Mouse (Mus musculus) heart, adult 2 months (tissue): ENCODE data around the gene Trim38. TPM values are rescaled to one million over a fixed set of nuclear protein-coding genes. Genes with fewer than 3 reads are reported as not detected.
A peak's percentile ranks its signal among the peaks of the same experiment; 100 is the strongest.
"Not testable (repeated sequence)": the region's sequence is repeated elsewhere in the genome, so short reads cannot be mapped to it uniquely, and the experiment has no call there.

Source experiments
- DNase-seq, 2 experiments: peaks; one replicate each; pipeline ENCODE4 v3.0.0; 2021
- H3K27ac ChIP-seq: fragments of 200-600 bp; 2 replicates; pipeline ENCODE4 v1.8.1; 2022
- H3K27me3 ChIP-seq: fragments of 200-500 bp; 2 replicates; pipeline ENCODE4 v1.6.1; 2012; ENCODE audit warnings: mild to moderate bottlenecking, low read length, inconsistent platforms, mixed read lengths; ENCODE audit not compliant: control insufficient read depth, insufficient read depth
- H3K36me3 ChIP-seq: fragments of 200-500 bp; 2 replicates; pipeline ENCODE4 v1.6.1; 2012; ENCODE audit warnings: low read length, inconsistent platforms; ENCODE audit not compliant: control insufficient read depth, insufficient read depth
- H3K4me1 ChIP-seq: fragments of 200-500 bp; 2 replicates; pipeline ENCODE4 v1.6.1; 2011; ENCODE audit warnings: low read length; ENCODE audit not compliant: control insufficient read depth, insufficient read depth
- H3K4me3 ChIP-seq: fragments of 200-600 bp; 2 replicates; pipeline ENCODE4 v1.8.1; 2022
- H3K79me2 ChIP-seq: fragments of 200-500 bp; replicated peaks from 2 replicates; pipeline ENCODE4 v1.6.1; 2012; ENCODE audit warnings: mild to moderate bottlenecking, inconsistent platforms, low read length, moderate library complexity, mixed read lengths; ENCODE audit not compliant: control insufficient read depth, insufficient read depth
- H3K9ac ChIP-seq: fragments of 200-500 bp; 2 replicates; pipeline ENCODE4 v1.6.1; 2012; ENCODE audit warnings: low read depth, mild to moderate bottlenecking, control low read depth, inconsistent platforms, low read length, mixed read lengths
- CTCF ChIP-seq: fragments of 200-600 bp; IDR thresholded peaks from 2 replicates; pipeline ENCODE4 v1.8.1; 2022; ENCODE audit warnings: antibody characterized with exemption, mild to moderate bottlenecking, moderate library complexity
- EP300 ChIP-seq: fragments of 200-500 bp; IDR thresholded peaks from 2 replicates; pipeline ENCODE4 v1.6.1; 2011; ENCODE audit warnings: low read depth, low read length, control low read depth; ENCODE audit not compliant: insufficient read depth
- POLR2A ChIP-seq: fragments of 200-500 bp; IDR thresholded peaks from 2 replicates; pipeline ENCODE4 v1.6.1; 2011; ENCODE audit warnings: mild to moderate bottlenecking, low read depth, low read length, control low read depth; ENCODE audit not compliant: insufficient read depth
- WGBS: fragments of 180-500 bp; shearing (Covaris S2); methylation state at CpG from one replicate; pipeline ENCODE4 v1.1.7; 2018; 5-methylcytosine and 5-hydroxymethylcytosine counted together
- intact Hi-C: fragments of 180-260 bp; cut with DNase I; formaldehyde crosslinking; loops from one replicate; pipeline ENCODE4 v1.15.1; 2025
- polyA plus RNA-seq: library from polyadenylated mRNA; depleted of rRNA; stranded (reverse); fragments of >200 nt; gene quantifications from 2 replicates; pipeline ENCODE4 v1.2.3, GENCODE M21; 2012
- total RNA-seq, 2 experiments: library from RNA; stranded (reverse); gene quantifications; 2 replicates each; pipeline ENCODE4 v1.2.3; 2021

Trim38 gene
- total and polyA plus RNA-seq, 3 experiments: 0.08 to 0.11 TPM; not detected in 1

DNA sequence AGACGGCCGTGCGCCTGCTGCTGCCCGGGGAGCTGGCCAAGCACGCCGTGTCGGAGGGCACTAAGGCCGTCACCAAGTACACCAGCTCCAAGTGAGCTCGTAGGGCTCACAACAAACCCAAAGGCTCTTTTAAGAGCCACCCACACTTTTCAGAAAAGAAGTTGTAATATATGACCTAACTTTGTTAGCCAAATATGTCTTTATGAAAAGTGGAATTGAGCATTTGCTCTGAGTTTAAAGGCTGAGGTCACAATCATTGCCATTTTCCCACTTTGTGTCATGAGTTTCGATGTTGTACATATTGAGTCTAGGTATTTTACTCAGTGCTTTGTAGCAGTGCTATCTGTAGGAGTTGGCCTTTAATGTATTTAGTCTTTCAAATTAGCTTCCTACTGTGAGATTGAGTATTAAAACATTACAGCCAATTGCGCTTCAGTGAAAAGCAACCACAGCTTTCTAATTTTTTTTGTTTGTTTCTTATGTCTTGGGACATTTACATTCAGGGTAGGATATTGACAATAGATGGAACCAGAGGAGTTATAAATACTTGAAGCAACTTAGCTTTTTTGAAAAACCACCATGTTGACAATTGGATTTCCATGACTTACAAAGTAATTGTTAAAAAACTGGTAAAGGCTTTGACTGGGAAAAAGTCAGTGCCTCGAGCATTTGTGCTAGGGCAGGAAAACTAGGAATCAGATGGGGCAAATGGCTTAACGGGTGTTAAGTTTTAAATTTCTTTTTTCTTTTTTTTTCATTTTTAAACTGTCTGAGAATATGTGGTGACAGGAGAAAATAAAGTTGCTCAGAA lies 22.4 kb upstream of the Trim38 start:
- intact Hi-C loops: loop anchor here (5.0 kb wide), 2 partner anchors 125 to 1705 kb away; partner anchors contain the start of genes Hist1h1e, Hist1h2ag, Hist1h2be and Hist1h2bj
- H3K79me2 ChIP-seq: no peaks in the 10 kb centered on the region
- peak overlapping the region; percentile 12; the same call in 1 of the 2 replicates for H3K27ac ChIP-seq
- H3K4me3 ChIP-seq: no peak overlapping the region
- TF ChIP-seq EP300: no peak
- H3K9ac ChIP-seq: peak overlapping the region; percentile 40; the same call in 1 of the 2 replicates
- H3K36me3 ChIP-seq: peaks cover 3% of the 10 kb centered on the region
- no peaks in the 10 kb centered on the region for H3K27me3 ChIP-seq
- H3K4me1 ChIP-seq: peaks cover 3% of the 10 kb centered on the region
- 14% methylated on average over 13 of the region's 13 CpGs for WGBS
- DNase-seq: no peak

DNA sequence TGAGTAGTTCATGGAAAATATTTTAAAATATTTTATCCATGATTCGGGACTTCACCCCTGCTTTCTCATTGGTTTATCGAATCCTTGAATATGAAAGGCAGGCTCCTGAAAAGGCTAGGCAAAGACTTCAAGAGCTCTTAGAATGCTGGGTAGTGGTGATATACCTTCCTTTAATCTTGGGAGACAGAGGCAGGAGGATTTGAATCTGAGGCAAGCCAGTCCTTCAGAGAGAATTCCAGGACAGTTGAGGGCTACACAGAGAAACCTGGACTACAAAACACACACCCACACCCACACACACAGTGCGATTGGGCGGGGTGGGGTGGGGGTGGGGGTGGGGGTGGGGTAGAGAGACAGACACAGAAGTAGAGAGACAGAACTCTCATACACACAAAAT lies 21.8 kb upstream of the Trim38 start:
- Histone ChIP-seq H3K79me2 (no peaks in the 10 kb centered on the region), H3K36me3 (peaks cover 2% of the 10 kb centered on the region; the same call in 1 of the 2 replicates), H3K9ac (no peak overlapping the region), H3K27ac (no peak overlapping the region), H3K4me1 (peaks cover 3% of the 10 kb centered on the region), H3K27me3 (no peaks in the 10 kb centered on the region), H3K4me3 (no peak overlapping the region)
- no peak for TF ChIP-seq POLR2A
- TF ChIP-seq CTCF: no peak
- no peak for TF ChIP-seq EP300
- no peak for DNase-seq
- intact Hi-C loops: loop anchor here (5.0 kb wide), 2 partner anchors 126 to 1706 kb away; partner anchors contain the start of genes Hist1h1e, Hist1h2ag, Hist1h2be and Hist1h2bj
- WGBS: 18% methylated on average over 4 of the region's 4 CpGs

DNA sequence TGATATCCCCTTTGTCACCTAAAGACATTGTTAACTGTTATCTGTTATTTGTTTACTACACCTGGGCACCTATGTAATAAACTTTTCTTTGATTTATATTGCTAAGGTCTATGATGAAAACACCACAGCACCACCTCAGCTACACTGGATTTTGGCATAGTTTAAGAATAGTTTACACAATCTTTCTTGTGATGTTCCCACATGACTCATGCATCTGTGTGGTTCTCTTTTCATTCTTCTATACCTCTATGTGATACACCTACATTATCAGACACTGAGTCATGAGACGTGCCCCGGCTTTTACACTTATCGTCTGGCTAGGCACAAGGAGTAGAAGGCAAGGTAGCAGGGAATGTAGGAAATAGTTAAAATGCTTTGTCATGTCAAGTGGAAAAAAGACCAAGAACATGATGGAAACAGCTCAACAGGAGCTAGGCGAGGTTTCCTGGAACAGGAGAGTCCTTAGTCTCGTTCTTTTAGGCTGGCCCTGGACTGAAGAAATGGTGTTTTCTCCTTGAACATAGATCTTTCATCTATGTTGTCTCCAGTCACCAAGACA lies 20.1 kb upstream of the Trim38 start:
- no peaks in the 10 kb centered on the region for H3K36me3 ChIP-seq
- TF ChIP-seq EP300: no peak
- no peak for TF ChIP-seq POLR2A
- TF ChIP-seq CTCF: no peak
- no peak overlapping the region for H3K27ac ChIP-seq
- no peak for DNase-seq
- 85% methylated on average over 5 of the region's 5 CpGs for WGBS
- H3K9ac ChIP-seq: no peak overlapping the region
- H3K27me3 ChIP-seq: no peaks in the 10 kb centered on the region
- H3K4me3 ChIP-seq: no peak overlapping the region
- no peaks in the 10 kb centered on the region for H3K79me2 ChIP-seq
- intact Hi-C loops: loop anchor here (5.0 kb wide), 2 partner anchors 127 to 1707 kb away; partner anchors contain the start of genes Hist1h1e, Hist1h2ag, Hist1h2be and Hist1h2bj
- H3K4me1 ChIP-seq: peaks cover 3% of the 10 kb centered on the region

- peak within 1 kb of the TSS; percentile 62 for H3K27ac ChIP-seq
- H3K4me1 ChIP-seq, H3K27me3 ChIP-seq, intact Hi-C loops, H3K79me2 ChIP-seq, H3K36me3 ChIP-seq: not testable (repeated sequence)
- H3K4me3 ChIP-seq: peak within 1 kb of the TSS; percentile 48
- H3K9ac ChIP-seq: peak within 1 kb of the TSS; percentile 67
- WGBS: 5% methylated on average over 31 of the region's 47 CpGs
- DNase-seq: peak; percentile 58 to 66
- TF ChIP-seq POLR2A (peak; percentile 55; the same call in 1 of the 2 replicates), CTCF (peak; percentile 22)
These were observed 18.8 kb upstream of the Trim38 start, which contains the start of gene Hist1h2ab for GRCm38 (mm10) chr13:23750839-23751477. Hist1h2ab (plus strand) TSS chr13:23751126.

DNA sequence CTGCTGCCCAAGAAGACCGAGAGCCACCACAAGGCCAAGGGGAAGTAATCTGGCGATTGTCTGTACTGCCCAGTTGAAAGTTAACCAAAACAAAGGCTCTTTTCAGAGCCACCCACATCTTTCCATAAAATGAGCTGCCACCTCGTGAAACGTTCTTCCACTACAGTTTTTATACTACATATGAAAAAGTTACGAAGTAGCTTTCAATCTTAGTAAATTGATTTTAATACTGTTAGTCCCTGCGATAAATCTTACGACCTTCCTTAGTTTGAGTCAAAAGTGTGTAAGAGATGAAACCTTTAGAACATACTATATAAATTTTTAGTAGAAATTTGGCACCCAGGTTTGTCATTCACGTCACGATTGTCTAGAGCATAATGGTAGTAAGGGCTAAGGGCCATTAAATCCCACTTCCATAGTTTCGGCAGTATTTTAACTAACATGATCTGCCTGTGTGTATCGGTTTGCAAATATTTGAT lies 18.2 kb upstream of the Trim38 start:
- no peak overlapping the region for H3K4me3 ChIP-seq
- peaks cover 1% of the 10 kb centered on the region for H3K4me1 ChIP-seq
- H3K36me3 ChIP-seq: no peaks in the 10 kb centered on the region
- H3K27me3 ChIP-seq: no peaks in the 10 kb centered on the region
- DNase-seq: peak in 1 of 2 experiments; percentile 24
- H3K79me2 ChIP-seq: no peaks in the 10 kb centered on the region
- no peak overlapping the region for H3K9ac ChIP-seq
- peak overlapping the region; percentile 10; the same call in 1 of the 2 replicates for H3K27ac ChIP-seq
- WGBS: 11% methylated on average over 11 of the region's 11 CpGs
- intact Hi-C loops: no loop called here
- TF ChIP-seq EP300 (no peak), POLR2A (no peak), CTCF (no peak)

DNA sequence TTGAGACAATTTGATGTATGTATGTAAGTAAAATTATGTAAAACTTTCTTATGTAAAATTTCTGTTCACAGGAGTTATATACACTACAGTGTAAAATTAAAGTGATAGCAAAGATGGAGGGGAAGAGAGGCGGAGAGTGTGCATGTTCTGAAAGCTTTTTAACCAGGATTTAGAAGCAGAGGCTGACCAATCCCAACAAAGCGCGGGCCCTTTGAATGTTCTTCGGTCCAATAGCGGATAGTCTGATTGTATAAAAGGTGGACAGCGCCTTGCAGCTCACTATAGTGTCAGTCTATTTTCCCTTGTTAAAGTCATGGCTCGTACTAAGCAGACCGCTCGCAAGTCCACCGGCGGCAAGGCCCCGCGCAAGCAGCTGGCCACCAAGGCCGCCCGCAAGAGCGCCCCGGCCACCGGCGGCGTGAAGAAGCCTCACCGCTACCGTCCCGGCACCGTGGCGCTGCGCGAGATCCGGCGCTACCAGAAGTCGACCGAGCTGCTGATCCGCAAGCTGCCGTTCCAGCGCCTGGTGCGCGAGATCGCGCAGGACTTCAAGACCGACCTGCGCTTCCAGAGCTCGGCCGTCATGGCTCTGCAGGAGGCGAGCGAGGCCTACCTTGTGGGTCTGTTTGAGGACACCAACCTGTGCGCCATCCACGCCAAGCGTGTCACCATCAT lies 17.5 kb upstream of the Trim38 start, which contains the start of gene Hist1h3b:
TSS of gene Hist1h3b (plus strand) at position 201 of the 675 bp plus-strand sequence.
- H3K4me1 ChIP-seq, H3K27me3 ChIP-seq, H3K36me3 ChIP-seq, H3K79me2 ChIP-seq, intact Hi-C loops: not testable (repeated sequence)
- Histone ChIP-seq H3K27ac (peak within 1 kb of the TSS; percentile 10; the same call in 1 of the 2 replicates), H3K9ac (peak within 1 kb of the TSS; percentile 67), H3K4me3 (peak within 1 kb of the TSS; percentile 48)
- peak; percentile 82 to 83 for DNase-seq
- 6% methylated on average over 18 of the region's 47 CpGs for WGBS
